Mouse (Mus musculus) megakaryocyte, embryonic 14.5 days (primary cell): ENCODE measurements around the gene Asic5. TPM values are rescaled to one million over a fixed set of nuclear protein-coding genes. Genes with fewer than 3 reads are reported as not detected.

Experiments
- H3K27me3 ChIP-seq: replicated peaks from 2 replicates; pipeline ENCODE3; 2012; ENCODE audit warnings: inconsistent platforms
- H3K36me3 ChIP-seq: replicated peaks from 2 replicates; pipeline ENCODE3; 2012; ENCODE audit warnings: low read length, inconsistent platforms, mixed read lengths
- H3K4me1 ChIP-seq: 2 replicates; pipeline ENCODE4 v1.6.1; 2012; ENCODE audit warnings: inconsistent platforms
- H3K4me3 ChIP-seq: replicated peaks from 2 replicates; pipeline ENCODE3; 2012; ENCODE audit warnings: moderate library complexity, mild to moderate bottlenecking, inconsistent platforms
- H3K9me3 ChIP-seq: 2 replicates; pipeline ENCODE4 v1.6.1; 2012; ENCODE audit warnings: inconsistent platforms
- FLI1 ChIP-seq: IDR thresholded peaks from 2 replicates; pipeline ENCODE4 v1.6.1; 2012; ENCODE audit warnings: low read length, inconsistent platforms, mixed read lengths
- GATA1 ChIP-seq: IDR thresholded peaks from 3 replicates; pipeline ENCODE4 v1.6.1; 2012; ENCODE audit warnings: mixed read lengths, low read length, inconsistent platforms, borderline replicate concordance
- polyA plus RNA-seq: library from polyadenylated mRNA; stranded (reverse); fragments of >175 nt; gene quantifications from 2 replicates; pipeline ENCODE4 v1.2.3, GENCODE M21; 2012; ENCODE audit warnings: low replicate concordance; ENCODE audit not compliant: insufficient read depth

Gene Asic5
- not detected in 2 replicates for polyA plus RNA-seq

- no peak within 1 kb of the TSS for H3K4me3 ChIP-seq
- H3K9me3 ChIP-seq, result no peaks in the 10 kb centered on the region
- TF ChIP-seq GATA1 (no peak), FLI1 (no peak)
- H3K27me3 ChIP-seq, result no peaks in the 10 kb centered on the region
- peaks cover 6% of the 10 kb centered on the region; the same call in 1 of the 2 replicates for H3K4me1 ChIP-seq
- H3K36me3 ChIP-seq, result no peaks in the 10 kb centered on the region
Observed at GRCm38 (mm10) chr3:81981990-81982389, at the start of gene Asic5. Asic5 (plus strand) TSS chr3:81982290.

GRCm38 (mm10) chr3:81933348-81933747 lies 48.7 kb upstream of the Asic5 start:
- H3K4me3 ChIP-seq, result peak overlapping the region; percentile 4
- no peaks in the 10 kb centered on the region for H3K36me3 ChIP-seq
- H3K9me3 ChIP-seq, result no peaks in the 10 kb centered on the region
- TF ChIP-seq FLI1 (no peak), GATA1 (no peak)
- peaks cover 39% of the 10 kb centered on the region for H3K4me1 ChIP-seq
- H3K27me3 ChIP-seq, result no peaks in the 10 kb centered on the region

GRCm38 (mm10) chr3:81938924-81939323 lies 43.2 kb upstream of the Asic5 start:
- TF ChIP-seq FLI1 (no peak), GATA1 (no peak)
- Histone ChIP-seq H3K4me3 (no peak overlapping the region), H3K27me3 (no peaks in the 10 kb centered on the region), H3K36me3 (peaks cover 20% of the 10 kb centered on the region), H3K4me1 (peaks cover 19% of the 10 kb centered on the region), H3K9me3 (no peaks in the 10 kb centered on the region)

GRCm38 (mm10) chr3:81942341-81942740 lies 39.7 kb upstream of the Asic5 start:
- no peaks in the 10 kb centered on the region for H3K27me3 ChIP-seq
- H3K4me3 ChIP-seq, result no peak overlapping the region
- TF ChIP-seq FLI1 (no peak), GATA1 (no peak)
- H3K9me3 ChIP-seq, result no peaks in the 10 kb centered on the region
- peaks cover 10% of the 10 kb centered on the region for H3K4me1 ChIP-seq
- peaks cover 33% of the 10 kb centered on the region for H3K36me3 ChIP-seq

GRCm38 (mm10) chr3:81943097-81943496 lies 39.0 kb upstream of the Asic5 start:
- TF ChIP-seq FLI1, result no peak
- TF ChIP-seq GATA1, result no peak
- H3K4me3 ChIP-seq, result no peak overlapping the region
- no peaks in the 10 kb centered on the region for H3K9me3 ChIP-seq

GRCm38 (mm10) chr3:81944851-81945393 lies 37.2 kb upstream of the Asic5 start:
- Histone ChIP-seq H3K27me3 (no peaks in the 10 kb centered on the region), H3K4me3 (no peak overlapping the region), H3K36me3 (peaks cover 35% of the 10 kb centered on the region), H3K9me3 (no peaks in the 10 kb centered on the region), H3K4me1 (peaks cover 22% of the 10 kb centered on the region)
- no peak for TF ChIP-seq FLI1
- no peak for TF ChIP-seq GATA1

More at GRCm38 (mm10) chr3:81943097-81943496, 39.0 kb upstream of the Asic5 start:
- H3K36me3 ChIP-seq, result peaks cover 35% of the 10 kb centered on the region
- no peaks in the 10 kb centered on the region for H3K27me3 ChIP-seq
- peaks cover 10% of the 10 kb centered on the region for H3K4me1 ChIP-seq

GRCm38 (mm10) chr3:81949048-81949447 lies 33.0 kb upstream of the Asic5 start:
- Histone ChIP-seq H3K4me3 (no peak overlapping the region), H3K27me3 (no peaks in the 10 kb centered on the region), H3K4me1 (peaks cover 14% of the 10 kb centered on the region), H3K36me3 (peaks cover 29% of the 10 kb centered on the region), H3K9me3 (no peaks in the 10 kb centered on the region)
- TF ChIP-seq FLI1, result no peak
- no peak for TF ChIP-seq GATA1

- peaks cover 26% of the 10 kb centered on the region for H3K36me3 ChIP-seq
- no peaks in the 10 kb centered on the region for H3K27me3 ChIP-seq
- TF ChIP-seq GATA1 (no peak), FLI1 (no peak)
- H3K4me1 ChIP-seq, result peaks cover 14% of the 10 kb centered on the region
- no peaks in the 10 kb centered on the region for H3K9me3 ChIP-seq
- H3K4me3 ChIP-seq, result no peak overlapping the region
Observed at GRCm38 (mm10) chr3:81951785-81952184, 30.3 kb upstream of the Asic5 start.

- no peak for TF ChIP-seq FLI1
- Histone ChIP-seq H3K4me3 (no peak overlapping the region), H3K9me3 (no peaks in the 10 kb centered on the region), H3K36me3 (peaks cover 12% of the 10 kb centered on the region), H3K27me3 (no peaks in the 10 kb centered on the region), H3K4me1 (peaks cover 4% of the 10 kb centered on the region)
Observed at GRCm38 (mm10) chr3:81957484-81957883, 24.6 kb upstream of the Asic5 start.

GRCm38 (mm10) chr3:81961336-81961735 lies 20.8 kb upstream of the Asic5 start:
- Histone ChIP-seq H3K9me3 (no peaks in the 10 kb centered on the region), H3K27me3 (no peaks in the 10 kb centered on the region), H3K4me3 (no peak overlapping the region), H3K36me3 (no peaks in the 10 kb centered on the region), H3K4me1 (peaks cover 4% of the 10 kb centered on the region)
- TF ChIP-seq FLI1 (no peak), GATA1 (no peak)

GRCm38 (mm10) chr3:81963768-81964167 lies 18.3 kb upstream of the Asic5 start:
- no peak for TF ChIP-seq FLI1
- no peak for TF ChIP-seq GATA1
- Histone ChIP-seq H3K9me3 (no peaks in the 10 kb centered on the region), H3K36me3 (no peaks in the 10 kb centered on the region), H3K4me1 (peaks cover 4% of the 10 kb centered on the region), H3K27me3 (no peaks in the 10 kb centered on the region), H3K4me3 (no peak overlapping the region)
